Comparison of ENCODE assay signal across 19 mouse cellular contexts in genomic region chr2:33397036-33397435, GRCm38 (mm10).
"Had no signal": no experiment of that assay in that cellular context is flagged by ENCODE, and none has a peak within 500 bp of the region (broad histone marks: within the 10 kb centered on the region; RNA-seq: fewer than 3 reads in every experiment).

No protein-coding gene starts in this region.

- H3K4me3 ChIP-seq: midbrain, embryonic 10.5 days; midbrain, embryonic 12.5 days; myocyte; neural tube, embryonic 13.5 days; neural tube, embryonic 15.5 days had no signal

- H3K9ac ChIP-seq: liver, embryonic 14.5 days; lung, embryonic 14.5 days; midbrain, embryonic 12.5 days; neural tube, embryonic 13.5 days; neural tube, embryonic 15.5 days had no signal

- ATAC-seq: midbrain, embryonic 16.5 days had no signal

- DNase-seq: lung, embryonic 14.5 days; lung, postnatal 10 days; lung, postnatal 4 days; midbrain, embryonic 14.5 days; retina, postnatal 1 day; right cerebral cortex, adult 18-20 months; right cerebral cortex, postnatal 25 days; right cerebral cortex, postnatal 4 days; spleen, adult 18-20 months; thymus, adult 18-20 months; thymus, postnatal 14 days; thymus, postnatal 36 days had no signal

- H3K36me3 ChIP-seq: midbrain, embryonic 10.5 days; midbrain, embryonic 12.5 days; neural tube, embryonic 13.5 days; neural tube, embryonic 15.5 days had no signal

- H3K4me2 ChIP-seq: lung, embryonic 14.5 days; midbrain, embryonic 12.5 days; neural tube, embryonic 13.5 days; neural tube, embryonic 15.5 days had no signal

- H3K27ac ChIP-seq: liver, embryonic 14.5 days; midbrain, embryonic 10.5 days; midbrain, embryonic 12.5 days; neural tube, embryonic 13.5 days; neural tube, embryonic 15.5 days had no signal

- H3K4me1 ChIP-seq: midbrain, embryonic 10.5 days; midbrain, embryonic 12.5 days; neural tube, embryonic 15.5 days had no signal

- H3K9me3 ChIP-seq: midbrain, embryonic 10.5 days; midbrain, embryonic 12.5 days; neural tube, embryonic 13.5 days; neural tube, embryonic 15.5 days had no signal

- H3K27me3 ChIP-seq: midbrain, embryonic 12.5 days; neural tube, embryonic 13.5 days; neural tube, embryonic 15.5 days had no signal
